Mouse (Mus musculus) telencephalon, adult 2 months (tissue): ENCODE results near the gene Ptx4.
A peak's percentile ranks its signal among the peaks of the same experiment; 100 is the strongest.
"Not testable (repeated sequence)": the region's sequence is repeated elsewhere in the genome, so short reads cannot be mapped to it uniquely, and the experiment has no call there.

ENCODE experiments used
- DNase-seq: peaks from one replicate; pipeline ENCODE4 v3.0.0-alpha.2; 2011; ENCODE audit warnings: low read depth, low spot score

The Ptx4 gene

GRCm38 (mm10) chr17:25115664-25116432 lies 4.7 kb upstream of the Ptx4 start, which contains the start of gene Telo2:
Gene Telo2 (minus strand): TSS chr17:25115967.
- DNase-seq, result peak; percentile 86

- peak; percentile 15 for DNase-seq
Observed at GRCm38 (mm10) chr17:25117263-25117662, 3.3 kb upstream of the Ptx4 start.

GRCm38 (mm10) chr17:25123979-25124378 lies 3.4 kb downstream of the Ptx4 start:
- DNase-seq, result no peak

GRCm38 (mm10) chr17:25125442-25126060 lies 5.0 kb downstream of the Ptx4 start:
- not testable (repeated sequence) for DNase-seq

GRCm38 (mm10) chr17:25127079-25127478 lies 6.5 kb downstream of the Ptx4 start:
- DNase-seq, result peak; percentile 13

- DNase-seq, result no peak
Observed at GRCm38 (mm10) chr17:25127681-25128080, 7.1 kb downstream of the Ptx4 start.

GRCm38 (mm10) chr17:25130060-25130459 lies 9.5 kb downstream of the Ptx4 start:
- no peak for DNase-seq

GRCm38 (mm10) chr17:25133275-25133698 lies 12.7 kb downstream of the Ptx4 start, which contains the start of gene Clcn7:
Gene Clcn7 (plus strand): TSS chr17:25133391.
- DNase-seq, result peak; percentile 83

DNA sequence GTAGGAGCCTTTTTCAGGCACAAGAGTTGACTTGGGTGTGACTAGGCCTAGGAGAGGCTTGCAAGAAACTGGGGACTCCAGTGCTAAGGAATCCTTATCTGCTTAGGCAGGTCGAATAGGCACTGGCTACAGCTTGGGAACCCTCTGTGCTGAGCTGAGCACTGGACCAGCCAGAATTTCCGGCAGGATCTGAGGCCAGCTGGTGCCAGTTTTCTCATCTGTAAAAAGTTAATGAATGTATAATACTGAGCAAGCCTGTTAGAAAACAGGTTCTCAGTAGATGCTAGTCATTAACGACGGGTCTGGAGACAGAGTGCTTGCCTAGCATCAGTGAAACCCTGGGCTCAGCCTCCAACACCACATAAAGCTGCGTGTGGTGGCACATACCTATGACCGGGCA lies 15.1 kb downstream of the Ptx4 start:
- no peak for DNase-seq

- no peak for DNase-seq
Observed at GRCm38 (mm10) chr17:25138803-25139202, 18.2 kb downstream of the Ptx4 start.

- DNase-seq, result no peak
Observed at GRCm38 (mm10) chr17:25139960-25140359, 19.4 kb downstream of the Ptx4 start.

- DNase-seq, result no peak
Observed at GRCm38 (mm10) chr17:25162161-25162560, 41.6 kb downstream of the Ptx4 start, which contains the start of gene Ccdc154. Gene Ccdc154 (plus strand): TSS chr17:25162461.

DNA sequence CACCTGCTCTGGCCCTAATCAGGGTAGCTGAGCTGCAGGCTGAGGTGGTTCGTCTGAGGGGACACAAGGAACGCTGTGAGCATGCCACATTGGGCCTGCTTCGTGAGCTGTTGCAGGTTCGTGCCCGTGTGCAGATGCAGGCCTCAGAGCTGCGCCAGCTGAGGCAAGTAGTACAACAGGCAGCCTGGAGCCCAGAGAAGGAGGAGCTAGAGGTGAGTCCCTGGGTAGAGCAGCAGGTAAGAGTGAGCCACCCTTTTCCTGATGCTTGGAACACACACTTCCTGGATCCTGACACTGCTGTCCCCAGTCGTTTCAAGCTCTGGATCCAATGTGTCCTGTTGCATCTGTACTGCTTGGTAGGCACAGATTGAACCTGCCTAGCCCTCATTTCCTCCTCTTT lies 42.8 kb downstream of the Ptx4 start:
- no peak for DNase-seq

DNA sequence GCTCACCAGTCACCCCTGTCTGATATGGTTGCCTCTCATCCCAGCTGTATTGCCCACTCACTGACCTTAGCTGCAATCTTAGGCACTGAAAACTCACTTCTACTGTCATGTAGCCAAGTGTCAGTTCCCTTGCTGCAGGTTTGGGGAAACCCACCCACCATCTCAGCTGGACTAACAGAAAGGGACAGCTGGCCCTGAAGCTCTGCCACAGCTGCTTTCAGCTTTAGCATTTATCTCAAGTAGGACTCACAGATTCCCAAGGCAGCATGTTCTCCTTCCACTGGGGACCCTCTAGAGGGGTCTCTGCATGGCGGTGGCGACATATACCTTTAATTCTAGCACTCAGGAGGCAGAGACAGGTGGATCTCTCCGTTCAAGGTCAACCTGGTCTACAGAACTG lies 44.2 kb downstream of the Ptx4 start:
- no peak for DNase-seq

GRCm38 (mm10) chr17:25165970-25166671 lies 45.6 kb downstream of the Ptx4 start:
- no peak for DNase-seq

DNA sequence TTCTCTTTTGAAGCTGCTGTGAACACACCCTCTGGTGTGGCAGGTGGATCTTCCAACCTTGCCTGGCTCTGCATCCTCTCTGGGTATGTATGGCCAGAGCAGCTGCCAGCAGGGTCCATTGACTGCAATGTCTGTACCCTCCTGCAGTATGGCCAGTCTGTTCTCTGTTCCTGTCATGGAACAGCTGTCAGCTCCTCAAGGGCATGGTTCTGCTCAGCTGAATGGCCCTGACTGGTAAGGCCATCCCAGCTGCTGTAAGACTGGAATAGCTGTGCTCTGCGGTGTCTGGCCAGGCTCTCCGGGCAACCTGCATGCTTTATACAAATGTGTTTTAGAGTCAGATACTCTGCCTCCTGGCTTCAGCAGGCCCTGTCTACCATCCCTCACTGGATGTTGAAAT lies 49.1 kb downstream of the Ptx4 start:
- no peak for DNase-seq

DNA sequence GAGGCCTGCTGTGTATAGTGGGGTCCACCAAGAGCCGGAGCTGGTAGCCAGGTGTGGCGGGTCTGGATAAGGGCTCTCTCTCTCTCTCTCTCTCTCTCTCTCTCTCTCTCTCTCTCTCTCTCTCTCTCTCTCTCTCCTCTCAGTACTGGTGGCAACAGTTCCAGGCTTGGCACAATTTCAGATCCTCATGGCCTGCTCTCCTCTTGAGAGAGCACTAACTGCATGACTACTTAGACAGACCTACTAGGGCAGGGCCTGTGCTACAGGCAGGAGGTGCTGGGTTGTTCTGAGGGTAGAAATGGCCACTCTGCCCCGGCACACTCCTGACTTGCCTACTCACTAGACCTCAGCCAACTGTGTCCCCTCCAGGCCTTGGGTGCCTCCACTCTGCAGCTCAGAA lies 52.0 kb downstream of the Ptx4 start:
- DNase-seq, result no peak
